Mouse (Mus musculus) kidney, adult 2 months (tissue): ENCODE data around the gene Plcg1.

Source experiments
- CTCF ChIP-seq: fragments of 200-500 bp; conservative IDR thresholded peaks from 2 replicates; pipeline ENCODE4 v1.5.1; 2011; ENCODE audit warnings: low read depth, mild to moderate bottlenecking, control low read depth, low read length, moderate library complexity, mixed read lengths; ENCODE audit not compliant: insufficient read depth, insufficient read length
- POLR2A ChIP-seq: fragments of 200-500 bp; IDR thresholded peaks from one replicate; pipeline ENCODE4 v1.6.1; 2011; ENCODE audit warnings: low read depth, low read length, control low read depth

GRCm38 (mm10) chr2:160768097-160768695 is 37.1 kb downstream of the Plcg1 start:
- TF ChIP-seq CTCF (no peak), POLR2A (no peak)
